Mouse (Mus musculus) B cell, adult 62 days (primary cell): ENCODE measurements around the gene Utrn. TPM values are rescaled to one million over a fixed set of nuclear protein-coding genes. Genes with fewer than 3 reads are reported as not detected.

Experiments
- total RNA-seq: library from RNA; stranded (reverse); gene quantifications from 4 replicates; pipeline ENCODE4 v1.2.4, GENCODE M21; 2023

Gene Utrn
- 51.7 to 62.9 TPM (median 57.0 TPM) in 4 replicates for total RNA-seq

GRCm38 (mm10) chr10:12869029-12869671, at the start of gene Utrn:
Utrn (minus strand) TSS chr10:12869365.

Other genes with a start within 250 kb of the Utrn start
- gene Stx11, start 94.9 kb upstream of the Utrn start, total RNA-seq = 4.8 to 8.9 TPM (median 6.5 TPM) in 4 replicates
- 8.8 to 9.8 TPM (median 9.1 TPM) in 4 replicates for gene Sf3b5, start 136.0 kb upstream of the Utrn start, total RNA-seq
- gene Plagl1, start 191.1 kb upstream of the Utrn start, total RNA-seq = 0.27 to 0.63 TPM (median 0.30 TPM) in 3 of 4 replicates, not detected in the other